Mouse (Mus musculus) fibroblast of lung, adult 2 months (primary cell): Measurements from ENCODE around the gene Crhr2.
A peak's percentile ranks its signal among the peaks of the same experiment; 100 is the strongest.

Experiments used
- DNase-seq: peaks from one replicate; pipeline ENCODE4 v3.0.0-alpha.2; 2011; ENCODE audit warnings: low read depth

Gene Crhr2

GRCm38 (mm10) chr6:55123056-55123455, 9.8 kb downstream of the Crhr2 start:
- DNase-seq, result peak; percentile 67

DNA sequence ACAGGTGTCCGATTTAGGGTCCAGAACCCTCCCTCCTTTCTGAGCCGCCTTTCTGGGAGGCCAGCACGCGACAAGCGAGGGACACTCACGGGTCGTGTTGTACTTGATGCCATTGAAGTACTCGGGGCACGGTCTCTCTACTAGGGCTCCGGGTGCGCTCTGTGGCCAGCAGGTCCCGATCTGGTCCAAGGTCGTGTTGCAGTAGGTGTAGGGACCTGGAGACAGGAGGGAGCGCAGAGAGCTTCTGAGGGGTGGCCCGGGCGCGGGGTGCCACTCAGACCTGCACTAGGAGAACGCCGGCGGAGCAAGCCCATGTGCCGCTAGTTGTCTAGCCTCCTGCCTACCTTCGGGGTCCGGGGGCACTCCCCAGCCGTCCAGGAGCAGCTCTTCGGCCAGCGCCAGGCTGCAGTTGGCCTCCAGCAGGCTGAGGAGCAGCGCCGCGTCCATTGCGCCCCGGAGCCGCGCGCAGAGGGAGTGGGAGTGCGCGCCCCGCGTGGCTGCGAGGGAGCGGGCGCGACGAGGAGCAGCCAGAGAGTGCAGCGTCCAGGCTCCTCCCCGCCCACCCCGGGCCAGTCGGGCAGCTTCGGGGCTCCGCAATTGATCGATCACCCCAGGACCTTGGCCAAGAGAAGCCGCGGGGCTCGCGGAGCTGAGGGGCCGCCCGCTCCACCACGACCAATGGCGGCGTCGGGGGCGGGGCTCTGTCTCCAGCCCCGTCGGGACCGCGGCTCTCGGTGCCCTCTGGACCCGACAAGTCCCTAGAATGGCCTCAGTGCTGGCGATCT, 15.3 kb downstream of the Crhr2 start:
- DNase-seq, result no peak

DNA sequence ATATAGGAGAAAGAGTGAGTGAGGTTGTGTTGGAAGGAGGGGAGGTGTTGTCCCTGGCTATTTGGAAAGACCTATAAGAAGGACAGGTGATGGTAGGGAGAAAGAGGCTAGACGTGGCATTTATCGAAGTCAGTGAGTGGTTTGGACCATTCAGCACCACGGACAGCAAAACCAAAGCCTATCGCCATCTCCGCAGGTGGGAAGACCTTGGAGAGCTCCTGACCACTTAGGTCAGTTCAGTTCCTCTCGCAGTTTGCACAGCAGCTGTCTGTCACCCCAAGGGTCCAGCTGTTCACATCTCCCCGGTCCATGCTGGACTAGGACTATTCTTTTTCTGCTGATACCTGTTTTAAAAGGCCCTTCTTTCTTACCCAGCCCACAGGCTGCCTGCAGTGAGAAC, 24.5 kb downstream of the Crhr2 start:
- no peak for DNase-seq

GRCm38 (mm10) chr6:55098603-55099002, 34.2 kb downstream of the Crhr2 start:
- no peak for DNase-seq

DNA sequence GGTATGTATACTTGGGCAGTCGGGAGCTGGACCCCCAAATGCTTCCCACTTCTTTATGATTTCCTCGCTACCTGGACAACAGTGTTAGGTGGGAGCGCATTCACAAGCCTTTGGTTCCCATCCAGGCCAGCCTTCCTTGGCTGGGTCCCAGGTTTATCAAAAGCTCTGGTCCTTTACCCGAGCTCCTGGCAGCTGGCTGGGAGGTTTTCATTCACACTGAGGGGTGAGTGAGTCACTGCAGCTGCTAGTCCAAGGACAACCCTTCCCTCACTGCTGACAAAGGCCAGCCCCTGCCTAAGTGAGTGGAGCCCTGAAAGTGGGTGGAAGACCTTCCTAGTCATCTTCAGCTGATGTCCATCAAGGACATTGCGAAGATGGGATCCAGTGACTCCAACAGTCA, 34.8 kb downstream of the Crhr2 start:
- peak; percentile 22 for DNase-seq

GRCm38 (mm10) chr6:55093431-55094146, 39.2 kb downstream of the Crhr2 start:
- no peak for DNase-seq

- no peak for DNase-seq
Measured at GRCm38 (mm10) chr6:55091396-55091795, 41.4 kb downstream of the Crhr2 start.

- no peak for DNase-seq
Measured at GRCm38 (mm10) chr6:55090639-55091038, 42.2 kb downstream of the Crhr2 start.

DNA sequence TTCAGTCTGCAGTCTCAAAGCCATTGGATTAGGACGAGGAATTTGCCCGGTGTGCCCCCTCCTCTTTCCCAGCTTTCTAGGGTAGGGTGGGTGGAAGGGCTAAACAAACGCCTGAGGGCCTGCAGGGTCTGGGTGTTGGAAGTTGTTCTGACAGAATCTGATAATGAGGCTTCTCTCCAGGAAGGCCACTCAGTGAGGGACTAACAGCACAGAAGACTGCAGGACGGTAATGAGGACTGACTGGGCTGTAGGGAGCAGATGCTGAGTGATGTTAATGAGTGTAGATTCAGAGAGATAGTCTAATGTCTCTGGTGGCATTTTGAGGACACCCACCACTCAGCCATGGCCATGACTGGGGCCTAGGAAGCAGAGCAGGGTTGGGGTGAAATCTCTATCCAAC, 45.5 kb downstream of the Crhr2 start:
- DNase-seq, result no peak

- DNase-seq, result no peak
Measured at GRCm38 (mm10) chr6:55082261-55083051, 50.4 kb downstream of the Crhr2 start.

GRCm38 (mm10) chr6:55081379-55081778, 51.4 kb downstream of the Crhr2 start:
- no peak for DNase-seq

DNA sequence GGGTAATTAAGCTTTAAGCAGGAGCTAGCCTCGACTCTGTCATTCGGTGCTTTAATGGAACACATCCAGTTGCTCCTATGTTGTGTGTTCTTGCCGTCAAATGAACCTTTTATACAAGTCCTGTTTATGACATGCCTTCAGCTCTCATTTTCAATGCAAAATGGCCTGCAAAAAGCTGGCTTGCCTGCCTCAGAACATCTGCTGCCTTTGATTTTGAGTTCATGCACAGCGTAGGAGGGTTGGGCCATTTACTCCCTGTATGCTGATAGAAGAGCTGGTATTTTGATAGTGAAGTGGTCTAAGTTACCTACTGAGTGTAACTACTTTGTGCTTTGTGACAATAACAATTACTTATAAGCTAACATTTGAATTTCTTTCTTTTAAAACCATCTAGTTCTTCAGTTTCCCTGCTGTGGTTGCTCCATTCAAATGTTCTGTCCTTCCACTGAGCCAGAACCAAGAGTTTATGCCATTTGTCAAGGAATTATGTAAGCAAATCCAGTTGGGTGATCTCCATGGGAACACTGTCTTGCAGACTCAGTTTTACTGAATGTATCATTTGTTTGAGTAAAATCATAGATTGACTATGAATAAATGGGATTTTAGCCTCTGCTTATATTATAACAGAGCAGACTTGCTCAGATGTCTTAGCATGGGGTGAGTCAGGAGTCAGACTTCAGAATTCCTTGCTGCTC, 56.1 kb downstream of the Crhr2 start:
- DNase-seq, result no peak

DNA sequence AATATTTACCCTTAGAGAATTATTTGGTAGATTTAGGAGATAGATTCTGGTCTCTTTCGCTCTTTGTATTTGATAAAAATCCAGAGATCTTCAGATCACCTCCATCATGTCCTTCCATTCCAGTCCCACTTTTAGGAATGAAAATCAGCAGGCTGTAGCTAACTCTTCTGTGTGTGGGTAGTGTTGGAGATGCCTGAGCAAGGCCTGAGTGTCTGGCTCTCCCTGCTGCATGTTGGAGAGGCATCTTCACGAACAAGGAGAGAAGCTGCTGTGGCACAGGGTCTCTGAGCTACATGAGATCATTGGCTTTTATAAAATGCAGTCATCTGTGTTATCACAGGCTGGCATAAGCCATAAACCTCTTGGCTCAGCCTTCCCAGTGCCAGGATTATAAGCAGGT, 66.9 kb downstream of the Crhr2 start:
- no peak for DNase-seq

GRCm38 (mm10) chr6:55064477-55064827, 68.4 kb downstream of the Crhr2 start:
- no peak for DNase-seq

DNA sequence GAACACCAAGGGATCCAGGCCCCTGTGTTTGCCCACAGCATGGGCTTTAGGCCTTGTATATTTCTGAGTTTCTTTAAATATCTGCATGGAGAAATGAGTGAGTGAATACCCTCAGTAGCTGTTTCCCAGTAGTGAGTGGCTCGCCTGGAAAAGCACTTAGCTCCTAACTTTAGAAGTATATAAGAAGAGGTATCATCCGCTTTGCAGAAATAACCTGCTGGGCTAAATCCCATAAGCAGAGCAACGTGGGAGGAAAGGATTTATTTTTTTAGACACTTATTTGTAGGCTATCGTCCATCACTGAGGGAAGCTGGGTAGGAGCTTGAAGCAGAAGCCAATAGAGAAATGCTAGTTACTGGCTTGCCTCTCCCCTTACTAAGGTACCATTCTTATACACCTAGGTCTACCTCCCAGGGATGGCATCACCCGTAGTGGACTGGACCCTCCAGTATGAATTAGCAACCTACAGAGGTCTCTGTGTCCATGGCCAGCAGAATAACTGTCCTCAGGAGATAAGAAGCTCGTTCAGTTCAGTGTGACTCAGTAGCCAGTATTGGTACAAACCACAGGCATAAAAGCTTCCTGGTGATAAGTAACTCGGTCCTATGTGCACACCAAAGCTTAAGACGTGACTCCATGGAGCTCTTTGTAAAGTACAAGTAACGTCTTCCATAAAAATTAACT, 68.9 kb downstream of the Crhr2 start:
- DNase-seq, result no peak

DNA sequence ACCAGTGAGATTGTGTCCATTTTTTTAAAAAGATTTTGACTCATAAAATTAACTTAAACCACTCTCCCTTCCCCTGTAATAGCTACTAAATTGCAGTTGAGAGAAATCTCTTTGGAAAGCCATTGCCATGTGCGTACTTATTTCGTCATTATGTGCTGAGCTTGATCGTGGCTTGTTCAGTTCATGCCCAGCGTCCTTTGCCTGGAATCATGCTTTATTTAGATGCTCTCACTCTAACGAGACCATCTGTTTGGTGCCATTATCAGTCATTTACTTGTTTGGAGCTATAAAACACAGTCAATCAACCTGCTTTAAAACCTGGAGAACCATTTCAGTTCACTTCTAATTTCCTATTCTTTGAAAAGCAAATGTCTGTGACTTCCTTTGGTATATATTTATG, 70.6 kb downstream of the Crhr2 start:
- no peak for DNase-seq

GRCm38 (mm10) chr6:55061328-55061727, 71.5 kb downstream of the Crhr2 start:
- no peak for DNase-seq

DNA sequence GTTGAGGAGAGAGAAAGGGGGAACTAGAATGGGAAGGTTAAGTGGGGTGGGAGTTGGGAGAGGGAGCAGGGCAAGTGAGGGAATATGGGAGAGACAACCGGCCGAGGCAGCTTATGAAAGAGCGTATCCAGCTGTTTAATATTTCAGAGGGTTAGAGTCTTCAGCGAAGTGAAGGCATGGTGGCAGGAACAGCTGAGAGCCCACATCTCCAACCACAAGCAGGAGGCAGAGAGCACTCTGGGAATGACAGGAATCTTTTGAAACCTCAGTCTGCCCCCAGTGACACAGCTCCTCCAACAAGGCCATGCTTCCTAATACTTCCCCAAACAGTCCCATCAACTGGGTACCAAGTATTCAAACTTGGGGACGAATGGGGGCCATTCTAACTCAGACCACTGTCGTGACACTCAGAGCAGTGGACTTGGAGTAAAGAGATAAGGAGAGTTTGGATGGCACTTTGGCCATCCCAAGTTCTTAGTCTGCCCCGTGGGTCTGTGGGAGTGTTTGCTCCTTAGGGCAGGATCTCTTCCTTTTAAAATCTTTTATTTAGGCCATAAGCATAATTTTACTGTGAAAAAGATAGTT, 72.5 kb downstream of the Crhr2 start:
- no peak for DNase-seq

DNA sequence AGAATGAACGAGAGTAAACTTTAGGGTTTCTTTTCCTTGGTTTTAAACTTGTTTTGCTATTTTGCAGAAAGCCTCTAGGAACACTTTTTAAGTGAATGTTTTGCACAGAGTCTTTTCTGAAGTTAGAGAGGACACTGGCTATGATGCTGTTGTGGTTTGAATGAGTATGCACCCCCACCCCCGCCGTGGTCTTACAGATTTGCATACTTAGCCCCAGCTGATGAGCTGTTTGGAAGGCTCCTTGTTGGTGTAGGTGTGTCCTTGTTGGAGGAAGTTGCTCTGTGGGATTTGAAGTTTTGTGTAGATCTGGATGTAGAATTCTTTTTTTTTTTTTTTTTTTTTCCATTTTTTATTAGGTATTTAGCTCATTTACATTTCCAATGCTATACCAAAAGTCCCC, 75.4 kb downstream of the Crhr2 start:
- DNase-seq, result no peak

DNA sequence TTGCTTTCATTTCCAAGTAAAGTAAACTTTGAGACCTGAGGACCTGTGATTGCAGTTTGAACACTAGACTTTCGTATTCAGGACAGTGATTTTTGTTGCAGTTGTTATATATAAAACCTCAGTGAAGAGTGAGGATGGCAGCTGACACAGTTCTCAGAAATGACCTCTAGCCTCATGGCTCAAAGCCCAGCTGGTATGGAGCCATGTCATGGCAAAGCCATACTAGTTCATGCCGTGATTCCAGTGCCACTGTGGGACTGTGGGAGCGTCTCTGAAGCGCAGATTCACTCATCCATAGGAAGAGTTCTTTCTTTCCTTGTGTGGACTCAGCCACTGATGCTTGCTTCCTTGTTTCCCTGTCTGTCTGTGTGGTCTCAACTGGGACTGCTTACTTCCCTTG, 78.3 kb downstream of the Crhr2 start:
- no peak for DNase-seq

DNA sequence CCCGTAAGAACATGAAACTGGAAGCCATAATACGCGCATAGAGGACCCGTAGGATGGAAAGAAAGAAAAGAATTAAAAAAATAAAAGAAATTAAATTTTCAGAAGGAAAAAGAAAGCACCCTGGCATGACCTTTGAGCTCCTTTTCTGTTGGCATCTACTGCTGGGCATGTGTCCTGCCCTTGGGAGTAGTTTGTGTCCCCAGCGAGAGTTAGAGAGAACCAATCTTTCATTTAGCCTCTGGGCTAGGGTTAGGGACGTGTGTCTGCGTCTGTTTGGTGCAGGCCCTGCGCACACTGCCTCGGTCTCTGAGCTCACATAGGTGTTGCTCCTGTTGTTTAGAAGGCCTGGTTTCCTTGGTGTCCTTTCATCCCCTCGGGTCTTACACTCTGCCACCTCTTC, 83.6 kb downstream of the Crhr2 start:
- no peak for DNase-seq
